26 mouse cellular contexts compared by ENCODE assay signal in genomic region chr11:121515996-121516395, GRCm38 (mm10). TPM values are rescaled to one million over a fixed set of nuclear protein-coding genes. Genes with fewer than 3 reads are reported as not detected.
DNase-seq lines count a peak whose midpoint lies in the region; ATAC-seq and TF ChIP-seq lines count a peak whose summit lies in the region.
"Had no signal": no experiment of that assay in that cellular context is flagged by ENCODE, and none has a peak within 500 bp of the region (broad histone marks: within the 10 kb centered on the region; RNA-seq: fewer than 3 reads in every experiment).

No protein-coding gene starts in this region.

- 0 out of 2 replicates have a peak, but pooled peaks have one; percentile 38 for ATAC-seq in limb, embryonic 15.5 days (ENCODE audit: insufficient number of reproducible peaks, low FRiP score, low TSS enrichment, low read depth)
- 0 out of 2 replicates have a peak, but pooled peaks have one; percentile 19 for ATAC-seq in stomach, embryonic 16.5 days (ENCODE audit: insufficient read depth, low FRiP score)
- ATAC-seq: forebrain, embryonic 13.5 days; hindbrain, postnatal 0 days had no signal

- no peak overlapping the region for H3K4me2 ChIP-seq in limb, embryonic 15.5 days
- H3K4me2 ChIP-seq in stomach, embryonic 16.5 days (ENCODE audit: low read depth, low read length), result peak overlapping the region; percentile 36; the same call in 1 of the 2 replicates
- H3K4me2 ChIP-seq: forebrain, embryonic 13.5 days; heart, embryonic 13.5 days; kidney, embryonic 15.5 days; lung, embryonic 15.5 days had no signal

- no peaks in the 10 kb centered on the region for H3K27me3 ChIP-seq in kidney, adult 2 months (replicated peaks; ENCODE audit: control insufficient read depth, insufficient read depth, low read length)
- H3K27me3 ChIP-seq in limb, embryonic 15.5 days, result no peaks in the 10 kb centered on the region
- no peaks in the 10 kb centered on the region for H3K27me3 ChIP-seq in stomach, embryonic 16.5 days (ENCODE audit: control insufficient read depth, insufficient read depth, low read length)
- H3K27me3 ChIP-seq: forebrain, embryonic 13.5 days; heart, embryonic 13.5 days; kidney, embryonic 15.5 days; lung, embryonic 15.5 days had no signal

- no peaks in the 10 kb centered on the region for H3K36me3 ChIP-seq in kidney, adult 2 months (ENCODE audit: control insufficient read depth, insufficient read depth, low read length)
- H3K36me3 ChIP-seq in limb, embryonic 15.5 days, result no peaks in the 10 kb centered on the region
- H3K36me3 ChIP-seq in stomach, embryonic 16.5 days (ENCODE audit: control insufficient read depth, insufficient read depth, low read length), result no peaks in the 10 kb centered on the region
- H3K36me3 ChIP-seq: heart, embryonic 13.5 days; kidney, embryonic 15.5 days; lung, embryonic 15.5 days had no signal

- no peak for TF ChIP-seq CTCF in kidney, adult 2 months (conservative IDR thresholded peaks at IDR 0.05; ENCODE audit: insufficient read depth, insufficient read length, low read depth, low read length)

- no peak for TF ChIP-seq POLR2A in kidney, adult 2 months (IDR thresholded peaks at IDR 0.05; ENCODE audit: low read depth, low read length)

- no peaks in the 10 kb centered on the region for H3K9me3 ChIP-seq in limb, embryonic 15.5 days
- H3K9me3 ChIP-seq in stomach, embryonic 16.5 days (replicated peaks; ENCODE audit: control insufficient read depth, low read length), result no peaks in the 10 kb centered on the region
- H3K9me3 ChIP-seq: forebrain, embryonic 13.5 days; heart, embryonic 13.5 days; kidney, embryonic 15.5 days; lung, embryonic 15.5 days; midbrain, embryonic 10.5 days had no signal

- no peak overlapping the region for H3K9ac ChIP-seq in limb, embryonic 15.5 days
- H3K9ac ChIP-seq in stomach, embryonic 16.5 days (ENCODE audit: low read length), result 0 out of 2 replicates have a peak overlapping the region, but pooled peaks have one; percentile 28
- H3K9ac ChIP-seq: forebrain, embryonic 13.5 days; heart, embryonic 13.5 days; kidney, embryonic 15.5 days; liver, embryonic 14.5 days; lung, embryonic 15.5 days had no signal

- H3K27ac ChIP-seq in kidney, adult 2 months (ENCODE audit: insufficient read depth, low read depth, low read length), result peak overlapping the region; percentile 1; the same call in 1 of the 2 replicates
- H3K27ac ChIP-seq in limb, embryonic 15.5 days, result no peak overlapping the region
- peak overlapping the region; percentile 84 for H3K27ac ChIP-seq in stomach, embryonic 16.5 days (ENCODE audit: low read length)
- H3K27ac ChIP-seq: forebrain, embryonic 13.5 days; heart, adult 2 months; heart, embryonic 13.5 days; hindbrain, postnatal 0 days; kidney, embryonic 15.5 days; liver, embryonic 14.5 days; lung, embryonic 15.5 days; midbrain, embryonic 10.5 days had no signal

- no peak overlapping the region for H3K4me3 ChIP-seq in kidney, adult 2 months (ENCODE audit: insufficient read depth, low read depth, low read length)
- no peak overlapping the region for H3K4me3 ChIP-seq in limb, embryonic 15.5 days
- no peak overlapping the region; the same call in 1 of the 2 replicates for H3K4me3 ChIP-seq in stomach, embryonic 16.5 days (replicated peaks; ENCODE audit: low read length)
- H3K4me3 ChIP-seq: erythroblast, embryonic 14.5 days; forebrain, embryonic 13.5 days; heart, adult 2 months; heart, embryonic 13.5 days; kidney, embryonic 15.5 days; lung, embryonic 15.5 days; midbrain, embryonic 10.5 days had no signal

- no peak for DNase-seq in kidney, adult 2 months
- DNase-seq in kidney, postnatal 36 days, result no peak
- peak; percentile 34 for DNase-seq in urinary bladder, postnatal 25 days (ENCODE audit: low spot score)
- DNase-seq in urinary bladder, adult 2 months (ENCODE audit: low spot score), result no peak
- no peak for DNase-seq in frontal cortex, postnatal 14 days (ENCODE audit: low spot score in 2 of 2)
- DNase-seq in B cell, adult 2 months, result no peak
- DNase-seq: adrenal gland, postnatal 36 days; cerebellum, adult 9-10 months; gastrocnemius, postnatal 14 days; heart, adult 2 months; heart, postnatal 14 days; layer of hippocampus, adult 9-11 months; lung, postnatal 4 days; right cerebral cortex, postnatal 14 days; spleen, adult 18-20 months; thymus, postnatal 4 days had no signal

- WGBS in kidney, adult 2 months, result 76% methylated on average over 9 of the region's 9 CpGs
- WGBS in limb, embryonic 15.5 days, result 58% methylated on average over 9 of the region's 9 CpGs
- WGBS in stomach, embryonic 16.5 days, result 70% methylated on average over 9 of the region's 9 CpGs

- peaks cover 22% of the 10 kb centered on the region; the same call in 1 of the 2 replicates for H3K4me1 ChIP-seq in kidney, adult 2 months (ENCODE audit: control insufficient read depth, insufficient read depth, low read length)
- H3K4me1 ChIP-seq in limb, embryonic 15.5 days, result peaks cover 19% of the 10 kb centered on the region; the same call in 1 of the 2 replicates
- peaks cover 14% of the 10 kb centered on the region; the same call in 1 of the 2 replicates for H3K4me1 ChIP-seq in stomach, embryonic 16.5 days (ENCODE audit: control insufficient read depth, insufficient read depth, low read length)
- H3K4me1 ChIP-seq: lung, embryonic 15.5 days; midbrain, embryonic 10.5 days had no signal

RNA-seq across cellular contexts. Expression of gene Zfp750, which starts 3.1 kb away (rescaled TPM):
- polyA plus RNA-seq in kidney, adult 2 months (2012; rRNA removed), result 3.0 and 3.3 TPM in 2 replicates
- polyA plus RNA-seq in urinary bladder, adult 2 months (2012; rRNA removed), result 11.4 and 15.0 TPM in 2 replicates
- polyA plus RNA-seq in limb, embryonic 15.5 days (2015; fragmentation: Nextera tagmentation; extraction: Ambion mirVana), result 37.5 and 39.1 TPM in 2 replicates
- polyA plus RNA-seq in stomach, embryonic 16.5 days (2015; fragmentation: Nextera tagmentation; extraction: Ambion mirVana), result 18.3 and 25.8 TPM in 2 replicates
- polyA plus RNA-seq: erythroblast, embryonic 14.5 days had no signal
